Mouse (Mus musculus) kidney, adult 2 months (tissue): ENCODE results near the gene Vwa7. TPM values are rescaled to one million over a fixed set of nuclear protein-coding genes. Genes with fewer than 3 reads are reported as not detected.
"Not testable (repeated sequence)": the region's sequence is repeated elsewhere in the genome, so short reads cannot be mapped to it uniquely, and the experiment has no call there.

ENCODE experiments used
- DNase-seq: peaks from one replicate; pipeline ENCODE4 v3.0.0; 2021
- H3K27ac ChIP-seq: fragments of 200-500 bp; 2 replicates; pipeline ENCODE4 v1.5.1; 2012; ENCODE audit warnings: low read depth, low read length, control low read depth, inconsistent platforms; ENCODE audit not compliant: insufficient read depth
- H3K27me3 ChIP-seq: fragments of 200-500 bp; replicated peaks from 2 replicates; pipeline ENCODE4 v1.6.1; 2012; ENCODE audit warnings: mild to moderate bottlenecking, moderate library complexity, low read length, inconsistent platforms; ENCODE audit not compliant: control insufficient read depth, insufficient read depth
- H3K36me3 ChIP-seq: fragments of 200-500 bp; 2 replicates; pipeline ENCODE4 v1.6.1; 2012; ENCODE audit warnings: mild to moderate bottlenecking, moderate library complexity, low read length, inconsistent platforms; ENCODE audit not compliant: control insufficient read depth, insufficient read depth
- H3K4me1 ChIP-seq: fragments of 200-500 bp; 2 replicates; pipeline ENCODE4 v1.6.1; 2011; ENCODE audit warnings: low read length; ENCODE audit not compliant: control insufficient read depth, insufficient read depth
- H3K4me3 ChIP-seq: fragments of 200-500 bp; 2 replicates; pipeline ENCODE4 v1.5.1; 2011; ENCODE audit warnings: mild to moderate bottlenecking, low read depth, low read length, control low read depth; ENCODE audit not compliant: insufficient read depth
- CTCF ChIP-seq: fragments of 200-500 bp; conservative IDR thresholded peaks from 2 replicates; pipeline ENCODE4 v1.5.1; 2011; ENCODE audit warnings: low read depth, mild to moderate bottlenecking, control low read depth, low read length, moderate library complexity, mixed read lengths; ENCODE audit not compliant: insufficient read depth, insufficient read length
- POLR2A ChIP-seq: fragments of 200-500 bp; IDR thresholded peaks from one replicate; pipeline ENCODE4 v1.6.1; 2011; ENCODE audit warnings: low read depth, low read length, control low read depth
- WGBS: fragments of 180-500 bp; shearing (Covaris S2); methylation state at CpG from one replicate; pipeline ENCODE4 v1.1.7; 2018; 5-methylcytosine and 5-hydroxymethylcytosine counted together
- polyA plus RNA-seq: library from polyadenylated mRNA; depleted of rRNA; stranded (reverse); fragments of >200 nt; gene quantifications from 2 replicates; pipeline ENCODE4 v1.2.3, GENCODE M21; 2012

The Vwa7 gene
- polyA plus RNA-seq, 1 experiment: 0.89 TPM

DNA sequence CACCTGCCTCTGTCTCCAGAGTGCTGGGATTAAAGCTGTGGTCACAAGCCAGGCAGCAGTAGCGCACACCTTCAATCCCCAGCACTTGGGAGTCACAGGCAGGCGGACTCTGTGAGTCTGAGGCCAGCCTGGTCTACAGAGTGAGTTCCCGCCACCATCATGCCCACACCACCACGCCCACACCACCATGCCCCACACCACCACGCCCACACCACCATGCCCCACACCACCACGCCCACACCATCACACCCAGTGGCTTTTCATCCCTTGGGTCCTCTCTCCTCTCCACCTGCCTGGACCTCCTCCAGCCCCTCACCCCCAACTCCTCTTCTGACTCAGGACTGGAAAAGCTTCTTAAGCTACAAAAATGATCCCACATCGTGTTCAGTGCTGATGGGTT lies 15.5 kb downstream of the Vwa7 start:
- no peaks in the 10 kb centered on the region for H3K36me3 ChIP-seq
- no peak overlapping the region for H3K4me3 ChIP-seq
- TF ChIP-seq CTCF (no peak), POLR2A (no peak)
- no peak for DNase-seq
- no peaks in the 10 kb centered on the region for H3K27me3 ChIP-seq
- 85% methylated on average over 7 of the region's 7 CpGs for WGBS
- no peak overlapping the region for H3K27ac ChIP-seq
- H3K4me1 ChIP-seq: no peaks in the 10 kb centered on the region

DNA sequence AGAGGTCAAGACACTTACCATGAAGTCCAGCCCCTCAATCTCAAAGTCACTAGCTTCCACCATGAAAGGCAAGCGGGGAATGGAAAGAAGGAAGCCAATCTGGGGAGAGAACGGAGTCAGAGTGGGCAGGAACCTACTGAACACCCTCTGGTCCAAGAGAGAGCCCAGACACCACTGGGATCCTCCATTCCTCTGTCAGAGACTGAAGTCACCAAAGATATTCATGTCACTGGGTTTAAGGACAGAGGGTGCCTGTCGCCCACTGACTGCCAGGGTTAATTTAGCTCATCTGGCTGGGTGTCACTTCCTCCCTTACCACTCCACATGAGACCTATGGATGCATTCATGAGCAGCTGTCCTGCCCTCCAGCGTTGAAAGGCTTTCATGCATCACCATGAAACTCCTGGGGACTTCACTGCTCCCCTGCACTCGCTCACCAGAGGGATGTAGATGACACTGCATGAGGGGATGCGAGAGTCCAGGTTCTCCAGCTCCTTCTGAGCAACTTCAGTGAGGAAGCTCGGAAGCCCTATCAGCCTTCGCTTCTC lies 16.0 kb downstream of the Vwa7 start:
- Histone ChIP-seq H3K4me1 (no peaks in the 10 kb centered on the region), H3K27me3 (no peaks in the 10 kb centered on the region), H3K36me3 (no peaks in the 10 kb centered on the region), H3K4me3 (no peak overlapping the region), H3K27ac (no peak overlapping the region)
- TF ChIP-seq POLR2A: no peak
- no peak for DNase-seq
- WGBS: 77% methylated on average over 8 of the region's 8 CpGs

DNA sequence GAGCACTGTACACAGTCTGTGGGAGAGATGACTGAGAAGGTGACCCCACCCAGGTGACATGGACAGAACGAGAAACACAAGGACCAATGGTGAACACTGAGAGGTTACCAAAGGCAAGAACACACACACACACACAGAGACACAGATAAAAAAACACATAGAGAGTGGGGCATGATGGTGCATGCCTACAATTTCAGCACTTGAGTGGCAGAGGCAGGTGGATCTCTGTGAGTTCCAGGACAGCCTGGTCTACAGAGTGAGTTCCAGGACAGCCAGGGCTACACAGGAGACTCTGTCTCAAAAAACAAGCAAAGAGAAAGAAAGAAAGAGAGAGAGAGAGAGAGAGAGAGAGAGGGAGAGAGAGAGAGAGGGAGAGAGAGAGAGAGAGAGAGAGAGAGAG lies 17.3 kb downstream of the Vwa7 start:
- not testable (repeated sequence) for H3K27me3 ChIP-seq, DNase-seq, H3K36me3 ChIP-seq, H3K27ac ChIP-seq, H3K4me3 ChIP-seq, H3K4me1 ChIP-seq
- WGBS: 70% methylated on average over 1 of the region's 1 CpGs

DNA sequence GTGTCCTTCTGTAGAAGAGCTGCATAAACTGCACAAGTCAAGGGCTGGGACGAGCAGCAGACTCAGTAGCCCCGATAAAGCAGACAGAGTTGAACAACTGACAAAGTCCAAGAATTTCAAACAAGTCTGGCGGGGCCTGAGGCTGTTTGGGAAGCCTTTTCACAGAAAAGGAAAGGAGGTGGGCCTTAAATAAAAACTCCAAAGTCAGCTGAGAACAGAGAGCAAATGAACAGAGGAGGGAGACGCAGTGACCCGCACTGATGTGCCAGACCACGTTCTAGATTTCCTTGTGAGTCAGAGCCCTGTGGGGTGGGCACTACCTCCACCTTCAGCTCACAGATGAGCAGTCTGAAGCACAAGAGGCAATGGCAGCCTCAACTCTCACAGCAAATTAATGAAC lies 18.5 kb downstream of the Vwa7 start:
- WGBS: 63% methylated on average over 6 of the region's 6 CpGs
- no peak for DNase-seq

DNA sequence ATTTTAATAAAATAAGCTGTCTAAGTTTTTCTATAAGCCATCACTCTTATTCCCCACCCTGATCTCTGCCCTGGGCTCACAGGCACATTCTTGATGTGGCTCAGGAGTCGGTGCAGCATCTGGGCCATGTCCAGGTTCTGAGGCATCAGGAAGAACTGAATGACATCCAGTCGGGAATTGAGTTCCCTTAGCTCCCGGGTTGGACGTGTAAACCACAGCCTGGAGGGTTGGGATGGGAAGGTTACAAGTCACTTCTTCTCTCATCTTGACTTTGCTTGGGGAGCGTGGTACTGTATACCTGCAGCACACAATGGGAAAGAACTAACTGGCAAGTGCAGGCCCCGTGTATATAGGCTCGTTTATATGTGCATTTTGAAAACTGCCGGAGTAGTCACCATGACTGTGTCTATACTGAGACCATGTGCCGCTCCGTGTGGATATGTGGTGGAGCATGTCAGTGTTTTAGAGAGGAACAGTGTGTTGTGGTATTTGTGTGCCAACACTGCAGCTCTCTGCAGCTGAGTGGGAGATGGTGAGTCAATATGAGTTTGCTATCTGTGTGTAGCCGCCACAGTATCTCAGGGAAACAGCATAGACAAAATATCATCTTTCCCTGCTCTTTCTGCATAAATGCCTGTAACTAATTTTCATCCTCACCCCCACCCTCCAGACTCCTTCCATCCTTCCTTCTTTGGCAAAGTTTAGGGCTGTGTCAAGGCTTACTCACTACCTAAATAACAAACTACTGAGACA lies 22.9 kb downstream of the Vwa7 start:
- TF ChIP-seq CTCF (no peak), POLR2A (no peak)
- no peak for DNase-seq
- Histone ChIP-seq H3K27ac (no peak overlapping the region), H3K27me3 (no peaks in the 10 kb centered on the region), H3K4me1 (no peaks in the 10 kb centered on the region), H3K4me3 (no peak overlapping the region), H3K36me3 (no peaks in the 10 kb centered on the region)
- 83% methylated on average over 11 of the region's 11 CpGs for WGBS

More for the DNA sequence above, 18.5 kb downstream of the Vwa7 start:
- TF ChIP-seq POLR2A: no peak
- TF ChIP-seq CTCF: no peak
- no peaks in the 10 kb centered on the region for H3K36me3 ChIP-seq
- no peaks in the 10 kb centered on the region for H3K4me1 ChIP-seq
- no peak overlapping the region for H3K27ac ChIP-seq
- no peak overlapping the region for H3K4me3 ChIP-seq
- no peaks in the 10 kb centered on the region for H3K27me3 ChIP-seq

DNA sequence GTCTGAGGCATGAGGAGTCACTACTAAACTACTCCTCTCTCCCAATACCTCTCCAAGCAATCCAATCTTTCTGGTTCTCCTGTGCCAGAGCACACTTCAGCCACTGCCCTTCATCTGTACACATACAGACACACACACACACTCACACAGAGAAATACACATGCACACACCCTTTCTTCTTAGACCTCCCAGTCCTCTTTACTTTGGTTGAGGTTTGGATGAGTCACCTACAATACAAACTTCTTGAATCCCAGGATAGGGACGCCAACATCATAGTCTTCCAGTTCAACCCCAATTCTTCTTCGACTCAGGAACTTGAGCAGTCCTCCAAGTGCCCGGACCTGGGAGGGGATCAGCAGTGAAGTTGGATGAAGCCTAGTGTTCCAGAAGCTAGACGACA lies 27.4 kb downstream of the Vwa7 start:
- no peak for DNase-seq
- WGBS: 81% methylated on average over 4 of the region's 4 CpGs
- no peak overlapping the region for H3K27ac ChIP-seq

DNA sequence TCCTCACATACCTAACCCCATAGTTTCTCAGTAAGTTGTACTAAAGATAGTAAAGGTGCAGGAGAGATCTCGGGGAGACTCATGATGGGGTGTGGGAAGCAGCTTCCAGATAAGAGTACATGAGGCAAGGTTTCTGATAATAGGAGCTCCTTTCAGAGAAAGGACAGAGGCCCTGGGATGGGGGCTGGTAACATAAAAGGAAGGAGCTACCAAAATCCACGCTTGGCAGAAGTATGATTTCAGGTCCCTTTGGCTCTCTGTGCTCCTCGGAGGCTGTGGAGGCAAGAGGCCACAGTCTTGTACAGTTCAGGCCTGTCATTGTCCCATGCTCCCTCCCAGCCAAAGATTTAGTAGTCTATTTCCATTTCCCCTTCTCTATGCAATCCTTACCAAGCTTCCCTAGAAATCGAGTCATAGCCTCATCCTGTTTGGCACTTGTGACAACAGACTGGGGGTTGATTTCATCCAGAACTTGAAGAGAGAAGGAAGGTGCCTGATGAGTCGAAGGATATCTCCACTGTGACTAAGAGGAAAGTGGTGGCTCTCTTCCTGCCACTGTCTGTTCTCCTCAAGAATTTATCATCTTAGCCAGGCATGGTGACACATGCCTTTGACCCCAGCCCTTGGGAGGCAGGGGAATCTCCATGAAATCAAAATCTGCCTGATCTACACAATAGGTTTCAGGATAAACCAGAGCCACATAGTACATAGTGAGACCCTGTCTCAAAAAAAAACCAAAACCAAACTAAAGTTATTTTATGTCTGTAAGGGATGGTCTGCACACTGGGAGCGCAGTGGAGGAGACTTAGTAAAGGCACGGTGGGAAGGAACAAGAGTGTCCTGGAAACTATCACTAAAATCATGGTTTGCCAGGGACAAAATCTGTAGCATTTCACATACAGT lies 28.8 kb downstream of the Vwa7 start:
- Histone ChIP-seq H3K4me3 (no peak overlapping the region), H3K4me1 (peaks cover 15% of the 10 kb centered on the region), H3K27ac (no peak overlapping the region), H3K36me3 (no peaks in the 10 kb centered on the region), H3K27me3 (no peaks in the 10 kb centered on the region)
- TF ChIP-seq POLR2A (no peak), CTCF (no peak)
- DNase-seq: no peak
- 74% methylated on average over 7 of the region's 7 CpGs for WGBS

More for the DNA sequence above, 27.4 kb downstream of the Vwa7 start:
- TF ChIP-seq POLR2A (no peak), CTCF (no peak)
- Histone ChIP-seq H3K27me3 (no peaks in the 10 kb centered on the region), H3K4me1 (peaks cover 9% of the 10 kb centered on the region; the same call in 1 of the 2 replicates), H3K36me3 (no peaks in the 10 kb centered on the region), H3K4me3 (no peak overlapping the region)
